Mouse (Mus musculus): Measurements from ENCODE around the gene Cln5.

Gene Cln5

GRCm38 (mm10) chr14:103112606-103113363 is 42.8 kb downstream of the Cln5 start:
- DNase-seq (ENCODE audit: low spot score in 2 of 2) = no peak

- DNase-seq (ENCODE audit: low spot score in 2 of 2) = no peak
These were observed 45.1 kb downstream of the Cln5 start for GRCm38 (mm10) chr14:103114994-103115670.

GRCm38 (mm10) chr14:103125756-103126155 is 55.7 kb downstream of the Cln5 start:
- DNase-seq (ENCODE audit: low spot score in 2 of 2) = no peak
